Mouse (Mus musculus) midbrain, postnatal 0 days (tissue): ENCODE measurements around the gene Mt2. TPM values are rescaled to one million over a fixed set of nuclear protein-coding genes. Genes with fewer than 3 reads are reported as not detected.

Experiments
- ATAC-seq: fragments of 200-750 bp; cut with Nextera tagmentation; 2 replicates; pipeline ENCODE4 v1.8.0; 2017; ENCODE audit warnings: moderate number of reproducible peaks, mild to moderate bottlenecking, moderate TSS enrichment, moderate library complexity; ENCODE audit not compliant: low FRiP score
- DNase-seq: peaks from one replicate; pipeline ENCODE4 v3.0.0-alpha.2; 2015; ENCODE audit warnings: low spot score
- H3K27ac ChIP-seq: fragments of 300-500 bp; sonication (generic); 2 replicates; pipeline ENCODE4 v1.5.1; 2014; ENCODE audit warnings: low read depth, mild to moderate bottlenecking, low read length, mixed read lengths
- H3K27me3 ChIP-seq: fragments of 300-500 bp; sonication (generic); 2 replicates; pipeline ENCODE4 v1.6.1; 2014; ENCODE audit warnings: low read length, control low read depth, mixed read lengths; ENCODE audit not compliant: insufficient read depth
- H3K36me3 ChIP-seq: fragments of 300-500 bp; sonication (generic); 2 replicates; pipeline ENCODE4 v1.6.1; 2014; ENCODE audit warnings: low read length, control low read depth, mixed read lengths; ENCODE audit not compliant: insufficient read depth
- H3K4me1 ChIP-seq: fragments of 300-500 bp; sonication (generic); 2 replicates; pipeline ENCODE4 v1.6.1; 2014; ENCODE audit warnings: mild to moderate bottlenecking, control low read depth, antibody characterized with exemption, low read length, mixed read lengths; ENCODE audit not compliant: insufficient read depth
- H3K4me2 ChIP-seq: fragments of 300-500 bp; sonication (generic); 2 replicates; pipeline ENCODE4 v1.6.1; 2014; ENCODE audit warnings: low read depth, mild to moderate bottlenecking, low read length, mixed read lengths; ENCODE audit not compliant: poor library complexity, severe bottlenecking
- H3K4me3 ChIP-seq: fragments of 300-500 bp; sonication (generic); 2 replicates; pipeline ENCODE4 v1.5.1; 2014; ENCODE audit warnings: low read depth, mild to moderate bottlenecking, low read length, moderate library complexity
- H3K9ac ChIP-seq: fragments of 300-500 bp; sonication (generic); replicated peaks from 2 replicates; pipeline ENCODE4 v1.6.1; 2014; ENCODE audit warnings: mild to moderate bottlenecking, low read length, moderate library complexity, mixed read lengths; ENCODE audit not compliant: poor library complexity, severe bottlenecking
- H3K9me3 ChIP-seq: fragments of 300-500 bp; sonication (generic); 2 replicates; pipeline ENCODE4 v1.6.1; 2016; ENCODE audit warnings: low read length, control low read depth
- CTCF ChIP-seq: IDR thresholded peaks from 2 replicates; pipeline ENCODE4 v1.5.1; 2016; ENCODE audit warnings: antibody characterized with exemption, mild to moderate bottlenecking
- WGBS: fragments of 180-500 bp; shearing (Covaris S2); extraction: QIAGEN DNeasy Blood & Tissue Kit; methylation state at CpG from one replicate; pipeline ENCODE4 v1.1.7; 2014; 5-methylcytosine and 5-hydroxymethylcytosine counted together
- polyA plus RNA-seq: library from polyadenylated mRNA; unstranded; fragments of >200 nt; fragmentation: Nextera tagmentation; extraction: Ambion mirVana; gene quantifications from 2 replicates; pipeline ENCODE4 v1.2.1, GENCODE M21; 2015
- total RNA-seq: library from RNA; depleted of rRNA; stranded (reverse); fragments of >200 nt; gene quantifications from 2 replicates; pipeline ENCODE4 v1.2.3, GENCODE M21; 2014

Gene Mt2
- total and polyA plus RNA-seq, 2 experiments from 2014 or later: 92.3 to 131 TPM

DNA sequence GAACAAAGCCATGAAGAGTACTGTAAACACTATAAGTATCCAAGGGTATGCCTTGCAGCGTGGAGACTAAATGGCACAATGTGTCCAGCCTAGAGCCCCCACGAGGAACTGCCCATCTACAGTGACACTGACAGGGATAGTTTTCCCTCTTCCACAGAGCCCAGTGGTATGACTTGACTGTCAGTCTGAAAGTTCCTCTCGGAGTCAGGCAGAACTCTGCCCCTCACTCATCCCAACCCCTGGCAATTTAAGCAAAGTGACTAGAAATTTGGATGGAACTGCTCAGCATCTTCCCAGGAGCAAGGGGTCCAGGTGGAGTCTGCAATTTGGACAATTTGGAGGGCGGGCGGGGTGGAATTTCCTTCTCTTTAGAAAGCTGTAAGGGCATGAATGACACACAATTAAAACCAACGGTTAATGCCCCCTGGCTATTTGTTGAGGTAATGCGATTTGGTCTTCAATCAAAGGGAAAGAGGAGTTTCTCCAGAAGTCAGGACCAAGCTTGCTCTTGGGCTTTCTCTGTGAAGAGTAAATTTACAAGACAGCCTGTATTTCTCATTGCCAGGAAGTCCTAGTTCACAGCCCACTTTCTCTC lies 2.3 kb downstream of the Mt2 start:
- no peak for DNase-seq
- Histone ChIP-seq H3K4me1 (peaks cover 2% of the 10 kb centered on the region), H3K4me3 (no peak overlapping the region), H3K9ac (no peak overlapping the region), H3K36me3 (no peaks in the 10 kb centered on the region), H3K27ac (no peak overlapping the region), H3K4me2 (no peak overlapping the region), H3K27me3 (peaks cover 40% of the 10 kb centered on the region), H3K9me3 (no peaks in the 10 kb centered on the region)
- 31% methylated on average over 7 of the region's 7 CpGs for WGBS
- no peak for ATAC-seq
- TF ChIP-seq CTCF: peak; percentile 46

- no peak for ATAC-seq
- DNase-seq: no peak
- H3K4me1 ChIP-seq: peaks cover 3% of the 10 kb centered on the region
- peaks cover 35% of the 10 kb centered on the region for H3K27me3 ChIP-seq
- no peaks in the 10 kb centered on the region for H3K9me3 ChIP-seq
- H3K9ac ChIP-seq: no peak overlapping the region
- H3K36me3 ChIP-seq: no peaks in the 10 kb centered on the region
- H3K4me3 ChIP-seq: no peak overlapping the region
- H3K27ac ChIP-seq: no peak overlapping the region
- 60% methylated on average over 7 of the region's 7 CpGs for WGBS
- no peak for TF ChIP-seq CTCF
- no peak overlapping the region for H3K4me2 ChIP-seq
Observed at GRCm38 (mm10) chr8:94177716-94178390, 5.4 kb downstream of the Mt2 start.

DNA sequence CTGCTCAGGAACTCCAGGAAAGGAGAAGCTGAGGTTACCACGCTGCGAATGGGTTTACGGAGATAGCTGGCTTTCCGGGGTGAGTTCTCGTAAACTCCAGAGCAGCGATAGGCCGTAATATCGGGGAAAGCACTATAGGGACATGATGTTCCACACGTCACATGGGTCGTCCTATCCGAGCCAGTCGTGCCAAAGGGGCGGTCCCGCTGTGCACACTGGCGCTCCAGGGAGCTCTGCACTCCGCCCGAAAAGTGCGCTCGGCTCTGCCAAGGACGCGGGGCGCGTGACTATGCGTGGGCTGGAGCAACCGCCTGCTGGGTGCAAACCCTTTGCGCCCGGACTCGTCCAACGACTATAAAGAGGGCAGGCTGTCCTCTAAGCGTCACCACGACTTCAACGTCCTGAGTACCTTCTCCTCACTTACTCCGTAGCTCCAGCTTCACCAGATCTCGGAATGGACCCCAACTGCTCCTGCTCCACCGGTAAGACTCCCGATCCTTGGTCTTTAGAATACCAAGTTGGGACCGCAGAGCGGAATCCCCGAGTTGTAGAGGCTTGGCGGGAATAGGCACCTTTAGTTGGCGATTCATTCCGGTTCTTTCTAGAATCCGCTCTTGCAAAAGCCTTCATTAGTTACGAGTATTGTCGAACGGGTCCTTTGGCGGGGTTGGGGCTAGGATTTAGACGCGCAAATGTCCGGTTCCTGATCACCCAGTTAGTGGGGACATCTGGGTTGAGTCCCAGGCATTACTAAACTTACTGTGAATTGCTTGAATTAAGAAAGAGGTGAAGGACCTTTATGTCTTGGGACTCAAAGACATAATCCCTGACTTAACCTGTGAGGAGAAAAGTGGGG lies 6.6 kb downstream of the Mt2 start, which contains the start of gene Mt1:
Mt1 (plus strand) TSS at position 226 of the 856 bp plus-strand sequence.
- peak within 1 kb of the TSS; percentile 51 for H3K27ac ChIP-seq

GRCm38 (mm10) chr8:94179713-94180560 lies 7.5 kb downstream of the Mt2 start:
- DNase-seq (no peak), ATAC-seq (no peak)
- Histone ChIP-seq H3K9ac (peak overlapping the region; percentile 65; the same call in 1 of the 2 replicates), H3K4me3 (peak overlapping the region; percentile 45), H3K4me1 (peaks cover 3% of the 10 kb centered on the region), H3K27me3 (peaks cover 49% of the 10 kb centered on the region), H3K27ac (0 out of 2 replicates have a peak overlapping the region, but pooled peaks have one; percentile 51), H3K4me2 (peak overlapping the region; percentile 79), H3K9me3 (no peaks in the 10 kb centered on the region), H3K36me3 (no peaks in the 10 kb centered on the region)
- TF ChIP-seq CTCF: no peak
- 4% methylated on average over 25 of the region's 25 CpGs for WGBS

More for the DNA sequence above, 6.6 kb downstream of the Mt2 start, which contains the start of gene Mt1:
- Histone ChIP-seq H3K4me2 (peak within 1 kb of the TSS; percentile 79), H3K4me1 (peaks cover 3% of the 10 kb centered on the region), H3K36me3 (no peaks in the 10 kb centered on the region), H3K9ac (peak within 1 kb of the TSS; percentile 65), H3K27me3 (peaks cover 43% of the 10 kb centered on the region), H3K9me3 (no peaks in the 10 kb centered on the region), H3K4me3 (peak within 1 kb of the TSS; percentile 45)
- DNase-seq (peak; percentile 92), ATAC-seq (peak; percentile 94)
- 0 out of 2 replicates have a peak, but pooled peaks have one; percentile 1 for TF ChIP-seq CTCF
- under 1% methylated on average over 50 of the region's 50 CpGs for WGBS

GRCm38 (mm10) chr8:94180561-94180908 lies 8.1 kb downstream of the Mt2 start:
- H3K4me2 ChIP-seq: peak overlapping the region; percentile 79
- H3K4me1 ChIP-seq: peaks cover 3% of the 10 kb centered on the region
- peaks cover 46% of the 10 kb centered on the region for H3K27me3 ChIP-seq
- DNase-seq (no peak), ATAC-seq (no peak)
- 96% methylated on average over 1 of the region's 1 CpGs for whole genome bisulfite sequencing
- no peak for TF ChIP-seq CTCF
- H3K9me3 ChIP-seq: no peaks in the 10 kb centered on the region
- peak overlapping the region; percentile 45; the same call in 1 of the 2 replicates for H3K4me3 ChIP-seq
- H3K36me3 ChIP-seq: no peaks in the 10 kb centered on the region
- no peak overlapping the region for H3K27ac ChIP-seq
- H3K9ac ChIP-seq: no peak overlapping the region
